15 mouse cellular contexts compared by ENCODE assay signal in the genomic region with DNA sequence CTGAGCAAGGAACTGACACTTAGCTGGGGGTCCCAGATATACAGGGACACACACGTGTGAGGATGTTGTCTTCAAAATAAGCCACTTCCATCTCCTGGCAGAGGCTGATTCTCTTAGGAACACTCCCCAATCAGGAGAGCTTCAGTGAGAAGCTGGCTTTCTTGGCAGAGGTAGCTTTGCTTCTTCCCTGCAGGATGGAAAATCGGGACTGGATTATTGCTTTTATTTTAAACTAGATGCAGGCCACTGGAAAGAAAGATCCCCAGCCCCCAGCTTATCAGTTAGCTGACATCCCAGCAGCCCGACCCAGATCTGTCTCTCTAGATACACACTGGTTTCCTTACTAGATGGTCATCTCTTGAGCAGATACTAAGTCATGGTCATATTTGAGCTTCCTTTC. TPM values are rescaled to one million over a fixed set of nuclear protein-coding genes. Genes with fewer than 3 reads are reported as not detected.
DNase-seq lines count a peak whose midpoint lies in the region; ATAC-seq and TF ChIP-seq lines count a peak whose summit lies in the region.
"Had no signal": no experiment of that assay in that cellular context is flagged by ENCODE, and none has a peak within 500 bp of the region (broad histone marks: within the 10 kb centered on the region; RNA-seq: fewer than 3 reads in every experiment).

No protein-coding gene starts in this region.

- intact Hi-C loops in left cerebral cortex, adult 2 months (cut with DNase I) = loop anchor here (10.0 kb wide), 4 partner anchors 190 to 1190 kb away; no protein-coding TSS in a partner anchor
- intact Hi-C loops in left cerebral cortex, postnatal 4 days (cut with DNase I) = no loop called here
- intact Hi-C loops in gastrocnemius, postnatal 36 days (cut with DNase I) = no loop called here

- ATAC-seq in liver, embryonic 11.5 days (replicated peaks; ENCODE audit: low FRiP score) = no peak
- ATAC-seq: inflammation-experienced regulatory T-cells, adult 6 months had no signal

- no peak for TF ChIP-seq CTCF in cerebellum, adult 2 months (IDR thresholded peaks at IDR 0.05; ENCODE audit: borderline replicate concordance, insufficient read depth, low read depth, low read length)
- TF ChIP-seq CTCF in left cerebral cortex, adult 2 months (IDR thresholded peaks at IDR 0.05) = no peak

- peak; percentile 29 to 57 for DNase-seq in cerebellum, adult 2 months
- DNase-seq in cerebellum, adult 11 months = no peak
- DNase-seq in left cerebral cortex, adult 2 months (ENCODE audit: extremely low spot score in 1 of 2, low spot score in 2 of 2) = peak in 1 of 2 experiments; percentile 26
- DNase-seq in left cerebral cortex, postnatal 4 days = no peak
- DNase-seq in layer of hippocampus, postnatal 14 days (ENCODE audit: low spot score in 2 of 2) = peak; percentile 13 to 28
- peak; percentile 46 for DNase-seq in telencephalon, adult 2 months (ENCODE audit: low read depth, low spot score)
- DNase-seq in liver, embryonic 11.5 days (ENCODE audit: low spot score) = no peak
- DNase-seq in gastrocnemius, postnatal 36 days = no peak
- DNase-seq: adrenal gland, postnatal 25 days; heart, adult 2 months; kidney, postnatal 10 days had no signal

- H3K9me3 ChIP-seq in liver, embryonic 11.5 days (ENCODE audit: control insufficient read depth, low read length) = no peaks in the 10 kb centered on the region

- H3K36me3 ChIP-seq in liver, embryonic 11.5 days (ENCODE audit: control insufficient read depth, insufficient read depth, low read length) = no peaks in the 10 kb centered on the region

- H3K9ac ChIP-seq in liver, embryonic 11.5 days (ENCODE audit: low read depth, low read length) = no peak overlapping the region

- no peaks in the 10 kb centered on the region for H3K4me1 ChIP-seq in cerebellum, adult 2 months (ENCODE audit: control insufficient read depth, insufficient read depth, low read length)
- H3K4me1 ChIP-seq in liver, embryonic 11.5 days (replicated peaks; ENCODE audit: control insufficient read depth, insufficient read depth, low read length) = no peaks in the 10 kb centered on the region

- no peak overlapping the region for H3K4me2 ChIP-seq in liver, embryonic 11.5 days

- WGBS in cerebellum, adult 2 months = 36% methylated on average over 3 of the region's 3 CpGs
- 39% methylated on average over 3 of the region's 3 CpGs for WGBS in liver, embryonic 11.5 days

- H3K27me3 ChIP-seq in cerebellum, adult 2 months (ENCODE audit: control insufficient read depth, insufficient read depth, low read length) = no peaks in the 10 kb centered on the region
- peaks cover 27% of the 10 kb centered on the region for H3K27me3 ChIP-seq in liver, embryonic 11.5 days (replicated peaks; ENCODE audit: control insufficient read depth, insufficient read depth, low read length)

- H3K4me3 ChIP-seq in cerebellum, adult 2 months (replicated peaks; ENCODE audit: insufficient read depth, low read depth, low read length) = no peak overlapping the region
- peak overlapping the region; percentile 30 for H3K4me3 ChIP-seq in left cerebral cortex, adult 2 months
- H3K4me3 ChIP-seq in liver, embryonic 11.5 days (ENCODE audit: low read depth, low read length) = no peak overlapping the region
- H3K4me3 ChIP-seq: heart, adult 2 months had no signal

- TF ChIP-seq POLR2A in cerebellum, adult 2 months (IDR thresholded peaks at IDR 0.05; ENCODE audit: borderline replicate concordance, insufficient read depth, low read length) = no peak

- no peak overlapping the region for H3K27ac ChIP-seq in cerebellum, adult 2 months (ENCODE audit: insufficient read depth, low read length)
- peak overlapping the region; percentile 56; the same call in 1 of the 2 replicates for H3K27ac ChIP-seq in left cerebral cortex, adult 2 months
- no peak overlapping the region for H3K27ac ChIP-seq in liver, embryonic 11.5 days (ENCODE audit: low read depth, low read length)
- H3K27ac ChIP-seq: heart, adult 2 months had no signal

RNA-seq across cellular contexts. Expression of a gene that starts 2.4 kb away (rescaled TPM):
- polyA plus RNA-seq in cerebellum, adult 2 months (2012; rRNA removed) = 13.2 and 14.7 TPM in 2 replicates
- 10 to 100 TPM; 63.9 to 69.4 TPM for total RNA-seq in left cerebral cortex, adult 2 months (2021)
- total RNA-seq in left cerebral cortex, postnatal 4 days (2021) = 10 to 100 TPM; 31.4 to 36.3 TPM
- total RNA-seq in layer of hippocampus, postnatal 14 days (2021) = 10 to 100 TPM; 17.4 to 22.5 TPM
- polyA plus RNA-seq in liver, embryonic 11.5 days (2014; fragmentation: Nextera tagmentation; extraction: Ambion mirVana) = 0.53 and 0.99 TPM in 2 replicates
- not detected for total RNA-seq in gastrocnemius, postnatal 36 days (2021)
- total RNA-seq: common myeloid progenitor, adult 5-6 weeks; heart, adult 2 months; heart, postnatal 25 days had no signal
- polyA plus RNA-seq: inflammation-experienced regulatory T-cells, adult 6 months; spleen, adult 2 months had no signal

Comparison
In these comparisons a context has a peak if more than half of its experiments do, and no peak if none do; other contexts are left out.
1. DNase-seq: peak in cerebellum, adult 2 months (2 of 2), layer of hippocampus, postnatal 14 days (2 of 2) and telencephalon, adult 2 months (single experiment); none in cerebellum, adult 11 months (single experiment), left cerebral cortex, postnatal 4 days (single experiment), liver, embryonic 11.5 days (single experiment) and gastrocnemius, postnatal 36 days (0 of 2).
2. RNA of a gene that starts 2.4 kb away (total RNA-seq): 63.9 to 69.4 TPM in left cerebral cortex, adult 2 months, 31.4 to 36.3 TPM in left cerebral cortex, postnatal 4 days and 17.4 to 22.5 TPM in layer of hippocampus, postnatal 14 days; not detected in gastrocnemius, postnatal 36 days; every median in the first group is over 10 times any median in the second.